Mouse (Mus musculus): ENCODE measurements around the gene Tjp3.

DNA sequence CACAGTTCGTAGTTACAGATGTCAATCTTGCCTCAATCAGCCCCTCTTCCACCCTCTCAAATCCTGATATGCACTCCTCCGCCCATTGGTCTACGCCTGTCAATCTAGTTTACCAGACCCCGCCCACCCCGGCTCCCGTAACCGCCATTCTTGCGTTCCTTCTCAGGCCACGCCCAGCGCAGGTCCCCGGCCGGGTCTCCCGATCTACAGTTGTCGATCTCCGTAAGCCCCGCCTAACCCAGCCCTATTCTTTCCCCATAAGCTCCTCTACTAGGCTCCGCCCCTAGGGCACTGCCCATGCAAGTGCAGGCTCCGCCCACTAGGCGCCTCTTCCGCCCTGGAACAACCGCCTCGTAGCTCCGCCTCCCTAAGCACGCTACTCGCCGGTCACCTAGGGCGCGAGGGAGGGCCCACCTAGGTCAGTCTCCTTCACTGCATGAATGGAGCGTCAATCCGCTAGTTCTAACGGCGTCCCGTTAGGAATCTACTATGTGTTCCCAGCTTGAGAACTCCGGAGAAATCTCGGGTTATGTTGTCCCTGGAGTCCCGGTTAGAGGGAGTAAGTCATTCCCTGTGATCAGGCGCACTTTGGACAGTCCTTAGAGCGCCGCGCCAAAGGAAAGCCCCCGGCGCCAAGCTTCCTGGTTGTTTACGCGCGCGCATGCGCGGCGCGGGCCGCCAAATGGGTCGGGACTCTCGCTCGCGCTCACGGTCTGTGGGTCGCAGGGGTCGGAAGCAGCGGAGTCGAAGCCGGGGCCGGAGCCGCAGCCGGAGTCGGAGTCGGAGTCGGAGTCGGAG lies 29.4 kb upstream of the Tjp3 start, which contains the start of gene Cactin:
- TF ChIP-seq CTCF (conservative IDR thresholded peaks at IDR 0.05; ENCODE audit: insufficient read depth, insufficient read length, low read depth, low read length): no peak
- TF ChIP-seq POLR2A (IDR thresholded peaks at IDR 0.05; ENCODE audit: low read depth, low read length): no peak

Measured in kidney, adult 2 months (tissue).